Mouse (Mus musculus): ENCODE measurements around the gene Nmi. TPM values are rescaled to one million over a fixed set of nuclear protein-coding genes. Genes with fewer than 3 reads are reported as not detected.

The Nmi gene
- polyA plus RNA-seq, 1 experiment from 2014 or later = 86.7 TPM

GRCm38 (mm10) chr2:51950876-51951275, 22.4 kb downstream of the Nmi start:
- no peak overlapping the region for H3K4me2 ChIP-seq (replicated peaks; ENCODE audit: low read depth)
- H3K27me3 ChIP-seq (replicated peaks; ENCODE audit: control insufficient read depth, insufficient read depth, low read length) = no peaks in the 10 kb centered on the region
- no peaks in the 10 kb centered on the region for H3K4me1 ChIP-seq (replicated peaks; ENCODE audit: control insufficient read depth, insufficient read depth, low read length)
- WGBS = 37% methylated on average over 1 of the region's 1 CpGs
- H3K27ac ChIP-seq (ENCODE audit: low read depth, low read length) = no peak overlapping the region
- peaks cover 15% of the 10 kb centered on the region for H3K36me3 ChIP-seq (ENCODE audit: control insufficient read depth, insufficient read depth)
- no peak for TF ChIP-seq CTCF (IDR thresholded peaks at IDR 0.05; ENCODE audit: low read depth)
- no peak for ATAC-seq
- no peak overlapping the region for H3K4me3 ChIP-seq (ENCODE audit: low read depth, low read length)
- H3K9me3 ChIP-seq (ENCODE audit: control insufficient read depth) = no peaks in the 10 kb centered on the region
- no peak overlapping the region for H3K9ac ChIP-seq (ENCODE audit: low read depth, low read length)

- TF ChIP-seq CTCF (IDR thresholded peaks at IDR 0.05; ENCODE audit: low read depth) = no peak
- no peak for ATAC-seq
- no peak overlapping the region for H3K4me3 ChIP-seq (ENCODE audit: low read depth, low read length)
- no peak overlapping the region for H3K9ac ChIP-seq (ENCODE audit: low read depth, low read length)
- H3K4me1 ChIP-seq (replicated peaks; ENCODE audit: control insufficient read depth, insufficient read depth, low read length) = no peaks in the 10 kb centered on the region
- no peaks in the 10 kb centered on the region for H3K27me3 ChIP-seq (replicated peaks; ENCODE audit: control insufficient read depth, insufficient read depth, low read length)
- H3K9me3 ChIP-seq (ENCODE audit: control insufficient read depth) = no peaks in the 10 kb centered on the region
- no peak overlapping the region for H3K4me2 ChIP-seq (replicated peaks; ENCODE audit: low read depth)
- H3K27ac ChIP-seq (ENCODE audit: low read depth, low read length) = no peak overlapping the region
- peaks cover 10% of the 10 kb centered on the region for H3K36me3 ChIP-seq (ENCODE audit: control insufficient read depth, insufficient read depth)
- 53% methylated on average over 6 of the region's 6 CpGs for WGBS
These were observed 25.0 kb downstream of the Nmi start for GRCm38 (mm10) chr2:51948105-51948830.

- Histone ChIP-seq H3K9ac (ENCODE audit: low read depth, low read length) (no peak overlapping the region), H3K4me3 (ENCODE audit: low read depth, low read length) (no peak overlapping the region), H3K4me2 (replicated peaks; ENCODE audit: low read depth) (no peak overlapping the region), H3K27ac (ENCODE audit: low read depth, low read length) (no peak overlapping the region), H3K27me3 (replicated peaks; ENCODE audit: control insufficient read depth, insufficient read depth, low read length) (no peaks in the 10 kb centered on the region), H3K4me1 (replicated peaks; ENCODE audit: control insufficient read depth, insufficient read depth, low read length) (no peaks in the 10 kb centered on the region), H3K36me3 (ENCODE audit: control insufficient read depth, insufficient read depth) (peaks cover 5% of the 10 kb centered on the region), H3K9me3 (ENCODE audit: control insufficient read depth) (no peaks in the 10 kb centered on the region)
- no peak for TF ChIP-seq CTCF (IDR thresholded peaks at IDR 0.05; ENCODE audit: low read depth)
- no peak for ATAC-seq
- WGBS = 71% methylated on average over 2 of the region's 2 CpGs
These were observed 27.5 kb downstream of the Nmi start for GRCm38 (mm10) chr2:51945812-51946211.

GRCm38 (mm10) chr2:51941832-51942231, 31.5 kb downstream of the Nmi start:
- TF ChIP-seq CTCF (IDR thresholded peaks at IDR 0.05; ENCODE audit: low read depth) = no peak
- Histone ChIP-seq H3K9ac (ENCODE audit: low read depth, low read length) (no peak overlapping the region), H3K9me3 (ENCODE audit: control insufficient read depth) (no peaks in the 10 kb centered on the region), H3K27ac (ENCODE audit: low read depth, low read length) (no peak overlapping the region), H3K36me3 (ENCODE audit: control insufficient read depth, insufficient read depth) (no peaks in the 10 kb centered on the region), H3K4me3 (ENCODE audit: low read depth, low read length) (no peak overlapping the region), H3K4me2 (replicated peaks; ENCODE audit: low read depth) (no peak overlapping the region), H3K27me3 (replicated peaks; ENCODE audit: control insufficient read depth, insufficient read depth, low read length) (no peaks in the 10 kb centered on the region), H3K4me1 (replicated peaks; ENCODE audit: control insufficient read depth, insufficient read depth, low read length) (no peaks in the 10 kb centered on the region)
- WGBS = 90% methylated on average over 7 of the region's 7 CpGs
- ATAC-seq = no peak

GRCm38 (mm10) chr2:51938750-51939149, 34.5 kb downstream of the Nmi start:
- TF ChIP-seq CTCF (IDR thresholded peaks at IDR 0.05; ENCODE audit: low read depth) = no peak
- Histone ChIP-seq H3K4me2 (replicated peaks; ENCODE audit: low read depth) (no peak overlapping the region), H3K4me3 (ENCODE audit: low read depth, low read length) (no peak overlapping the region), H3K9ac (ENCODE audit: low read depth, low read length) (no peak overlapping the region), H3K27me3 (replicated peaks; ENCODE audit: control insufficient read depth, insufficient read depth, low read length) (no peaks in the 10 kb centered on the region), H3K4me1 (replicated peaks; ENCODE audit: control insufficient read depth, insufficient read depth, low read length) (no peaks in the 10 kb centered on the region; the same call in 1 of the 2 replicates), H3K36me3 (ENCODE audit: control insufficient read depth, insufficient read depth) (no peaks in the 10 kb centered on the region), H3K27ac (ENCODE audit: low read depth, low read length) (no peak overlapping the region), H3K9me3 (ENCODE audit: control insufficient read depth) (no peaks in the 10 kb centered on the region)
- no peak for ATAC-seq
- 59% methylated on average over 3 of the region's 3 CpGs for WGBS

- 64% methylated on average over 6 of the region's 6 CpGs for WGBS
- no peaks in the 10 kb centered on the region for H3K36me3 ChIP-seq (ENCODE audit: control insufficient read depth, insufficient read depth)
- no peak overlapping the region for H3K27ac ChIP-seq (ENCODE audit: low read depth, low read length)
- no peak overlapping the region for H3K4me3 ChIP-seq (ENCODE audit: low read depth, low read length)
- H3K4me1 ChIP-seq (replicated peaks; ENCODE audit: control insufficient read depth, insufficient read depth, low read length) = no peaks in the 10 kb centered on the region; the same call in 1 of the 2 replicates
- TF ChIP-seq CTCF (IDR thresholded peaks at IDR 0.05; ENCODE audit: low read depth) = peak; percentile 17; the same call in 1 of the 2 replicates
- H3K27me3 ChIP-seq (replicated peaks; ENCODE audit: control insufficient read depth, insufficient read depth, low read length) = no peaks in the 10 kb centered on the region
- no peak for ATAC-seq
- H3K9ac ChIP-seq (ENCODE audit: low read depth, low read length) = no peak overlapping the region
- no peaks in the 10 kb centered on the region for H3K9me3 ChIP-seq (ENCODE audit: control insufficient read depth)
- H3K4me2 ChIP-seq (replicated peaks; ENCODE audit: low read depth) = no peak overlapping the region
These were observed 36.3 kb downstream of the Nmi start for GRCm38 (mm10) chr2:51937004-51937403.

Measured in intestine, postnatal 0 days (tissue).